Mouse (Mus musculus): ENCODE results near the gene Gm20388.

GRCm38 (mm10) chr8:122427607-122428006 is 2517.0 kb downstream of the Gm20388 start:
- TF ChIP-seq GATA1 (IDR thresholded peaks at IDR 0.05; ENCODE audit: borderline replicate concordance, low read length) (no peak), TAL1 (conservative IDR thresholded peaks at IDR 0.05; ENCODE audit: low read depth, low read length) (no peak)

All from G1E (cell line).